In the genomic region with DNA sequence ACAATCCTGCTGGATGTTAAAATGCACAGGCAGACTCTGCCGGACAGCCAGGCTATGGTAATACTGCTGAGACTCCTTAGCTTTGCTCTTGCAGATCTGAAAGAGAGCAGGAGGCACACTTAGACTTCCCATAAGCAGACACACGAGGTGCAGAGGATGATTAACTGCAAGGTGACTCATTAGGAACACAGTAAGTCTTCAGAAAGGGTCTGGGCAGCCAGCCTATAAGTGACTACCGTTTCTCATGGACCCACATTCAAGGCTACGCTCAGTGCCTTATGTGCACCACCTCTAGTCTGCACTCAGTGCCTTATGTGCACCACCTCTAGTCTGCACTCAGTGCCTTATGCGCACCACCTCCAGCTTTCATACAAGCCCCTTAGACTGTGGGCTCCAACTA, we compare ENCODE assay signal across 23 mouse cellular contexts. TPM values are rescaled to one million over a fixed set of nuclear protein-coding genes. Genes with fewer than 3 reads are reported as not detected.
DNase-seq lines count a peak whose midpoint lies in the region; ATAC-seq and TF ChIP-seq lines count a peak whose summit lies in the region.
"Had no signal": no experiment of that assay in that cellular context is flagged by ENCODE, and none has a peak within 500 bp of the region (broad histone marks: within the 10 kb centered on the region; RNA-seq: fewer than 3 reads in every experiment).

No protein-coding gene starts in this region.

- TF ChIP-seq CTCF in kidney, adult 2 months (conservative IDR thresholded peaks at IDR 0.05; ENCODE audit: insufficient read depth, insufficient read length, low read depth, low read length) = no peak

- H3K4me2 ChIP-seq in forebrain, embryonic 14.5 days (ENCODE audit: low read length) = no peak overlapping the region
- H3K4me2 ChIP-seq: embryonic facial prominence, embryonic 15.5 days; forebrain, embryonic 15.5 days; heart, embryonic 13.5 days; hindbrain, embryonic 15.5 days had no signal

- DNase-seq in kidney, adult 2 months = peak; percentile 29
- no peak for DNase-seq in kidney, postnatal 25 days
- DNase-seq in NIH3T3 (ENCODE audit: low read depth) = peak; percentile 31
- no peak for DNase-seq in forebrain, embryonic 14.5 days (ENCODE audit: low spot score)
- no peak for DNase-seq in thymus, postnatal 36 days
- DNase-seq: adrenal gland, postnatal 10 days; cerebellum, adult 2 months; cerebellum, postnatal 10 days; embryo, embryonic 11 days; gastrocnemius, postnatal 14 days; heart, postnatal 36 days; kidney, adult 8-10 months had no signal

- no peaks in the 10 kb centered on the region for H3K9me3 ChIP-seq in forebrain, embryonic 14.5 days (replicated peaks; ENCODE audit: control insufficient read depth, low read length)
- H3K9me3 ChIP-seq: embryonic facial prominence, embryonic 15.5 days; forebrain, embryonic 10.5 days; forebrain, embryonic 15.5 days; heart, embryonic 13.5 days; hindbrain, embryonic 15.5 days had no signal

- no peaks in the 10 kb centered on the region for H3K36me3 ChIP-seq in kidney, adult 2 months (ENCODE audit: control insufficient read depth, insufficient read depth, low read length)
- no peaks in the 10 kb centered on the region for H3K36me3 ChIP-seq in forebrain, embryonic 14.5 days (ENCODE audit: control insufficient read depth, insufficient read depth, low read length)
- H3K36me3 ChIP-seq: forebrain, embryonic 15.5 days; hindbrain, embryonic 15.5 days had no signal

- H3K4me3 ChIP-seq in kidney, adult 2 months (ENCODE audit: insufficient read depth, low read depth, low read length) = no peak overlapping the region
- H3K4me3 ChIP-seq in forebrain, embryonic 14.5 days (ENCODE audit: low read depth, low read length) = no peak overlapping the region
- H3K4me3 ChIP-seq: embryonic facial prominence, embryonic 15.5 days; erythroblast, embryonic 14.5 days; forebrain, embryonic 10.5 days; forebrain, embryonic 15.5 days; heart, embryonic 13.5 days; hindbrain, embryonic 15.5 days had no signal

- ATAC-seq in common myeloid progenitor, adult 5-6 weeks (replicated peaks; ENCODE audit: low read depth, poor library complexity, severe bottlenecking) = peak; percentile 35; the same call in 1 of the 2 replicates
- peak; percentile 34; the same call in 1 of the 2 replicates for ATAC-seq in megakaryocyte progenitor cell, adult 5-6 weeks (replicated peaks; ENCODE audit: poor library complexity)
- no peak for ATAC-seq in forebrain, embryonic 14.5 days
- ATAC-seq: activated CD4-positive, CD25-positive, alpha-beta regulatory T cell, adult 4 months; forebrain, embryonic 15.5 days; intestine, embryonic 16.5 days; Patski had no signal

- peak overlapping the region; percentile 65; the same call in 1 of the 2 replicates for H3K27ac ChIP-seq in kidney, adult 2 months (ENCODE audit: insufficient read depth, low read depth, low read length)
- H3K27ac ChIP-seq in forebrain, embryonic 14.5 days (ENCODE audit: low read depth, low read length) = no peak overlapping the region
- H3K27ac ChIP-seq: embryonic facial prominence, embryonic 15.5 days; forebrain, embryonic 10.5 days; forebrain, embryonic 15.5 days; heart, embryonic 13.5 days; hindbrain, embryonic 15.5 days had no signal

- TF ChIP-seq POLR2A in kidney, adult 2 months (IDR thresholded peaks at IDR 0.05; ENCODE audit: low read depth, low read length) = no peak

- no peaks in the 10 kb centered on the region for H3K27me3 ChIP-seq in kidney, adult 2 months (replicated peaks; ENCODE audit: control insufficient read depth, insufficient read depth, low read length)
- H3K27me3 ChIP-seq in forebrain, embryonic 14.5 days (replicated peaks; ENCODE audit: control insufficient read depth, insufficient read depth, low read length) = no peaks in the 10 kb centered on the region
- H3K27me3 ChIP-seq: embryonic facial prominence, embryonic 15.5 days; forebrain, embryonic 15.5 days; heart, embryonic 13.5 days; hindbrain, embryonic 15.5 days; Patski had no signal

- H3K9ac ChIP-seq in forebrain, embryonic 14.5 days (ENCODE audit: low read length) = no peak overlapping the region
- H3K9ac ChIP-seq: embryonic facial prominence, embryonic 15.5 days; forebrain, embryonic 15.5 days; heart, embryonic 13.5 days; hindbrain, embryonic 15.5 days had no signal

- H3K4me1 ChIP-seq in kidney, adult 2 months (ENCODE audit: control insufficient read depth, insufficient read depth, low read length) = no peaks in the 10 kb centered on the region; the same call in none of the 2 replicates
- H3K4me1 ChIP-seq in forebrain, embryonic 14.5 days (ENCODE audit: control insufficient read depth, insufficient read depth, low read length) = no peaks in the 10 kb centered on the region
- H3K4me1 ChIP-seq: embryonic facial prominence, embryonic 15.5 days; forebrain, embryonic 10.5 days; forebrain, embryonic 15.5 days; heart, embryonic 13.5 days; hindbrain, embryonic 15.5 days had no signal

- 58% methylated on average over 5 of the region's 5 CpGs for WGBS in kidney, adult 2 months
- 86% methylated on average over 5 of the region's 5 CpGs for WGBS in forebrain, embryonic 14.5 days

RNA-seq across cellular contexts. Expression of gene Tspan3, which starts 42.2 kb away (rescaled TPM):
- polyA plus RNA-seq in kidney, adult 2 months (2012; rRNA removed) = 320 and 328 TPM in 2 replicates
- total RNA-seq in common myeloid progenitor, adult 5-6 weeks (2017) = 66.5 and 73.0 TPM in 2 replicates
- total RNA-seq in megakaryocyte progenitor cell, adult 5-6 weeks (2015) = 54.4 and 56.4 TPM in 2 replicates
- 37.2 and 37.6 TPM in 2 replicates for total RNA-seq in megakaryocyte progenitor cell, adult 5-6 weeks (2017)
- 545 and 577 TPM in 2 replicates for polyA plus RNA-seq in forebrain, embryonic 14.5 days (2014; fragmentation: Nextera tagmentation; extraction: Ambion mirVana)

Comparison
In these comparisons a context has a peak if more than half of its experiments do, and no peak if none do; other contexts are left out.
1. DNase-seq: peak in kidney, adult 2 months (single experiment) and NIH3T3 (single experiment); none in kidney, postnatal 25 days (0 of 2), forebrain, embryonic 14.5 days (single experiment) and thymus, postnatal 36 days (0 of 2).